Mouse (Mus musculus) lung, adult 2 months (tissue): ENCODE data around the gene Ptprd.

Experiments used
- CTCF ChIP-seq: fragments of 200-500 bp; IDR thresholded peaks from 2 replicates; pipeline ENCODE4 v1.5.1; 2011; ENCODE audit warnings: mild to moderate bottlenecking, low read length, control low read depth; ENCODE audit not compliant: insufficient read depth
- POLR2A ChIP-seq: fragments of 200-500 bp; IDR thresholded peaks from 2 replicates; pipeline ENCODE4 v1.6.1; 2011; ENCODE audit warnings: low read depth, mild to moderate bottlenecking, control low read depth, low read length, borderline replicate concordance; ENCODE audit errors: extremely low read depth

GRCm38 (mm10) chr4:76327346-76327745, 1884.4 kb downstream of the Ptprd start:
- TF ChIP-seq CTCF (no peak), POLR2A (no peak)
